Mouse (Mus musculus): ENCODE results near the gene Nod2.

DNA sequence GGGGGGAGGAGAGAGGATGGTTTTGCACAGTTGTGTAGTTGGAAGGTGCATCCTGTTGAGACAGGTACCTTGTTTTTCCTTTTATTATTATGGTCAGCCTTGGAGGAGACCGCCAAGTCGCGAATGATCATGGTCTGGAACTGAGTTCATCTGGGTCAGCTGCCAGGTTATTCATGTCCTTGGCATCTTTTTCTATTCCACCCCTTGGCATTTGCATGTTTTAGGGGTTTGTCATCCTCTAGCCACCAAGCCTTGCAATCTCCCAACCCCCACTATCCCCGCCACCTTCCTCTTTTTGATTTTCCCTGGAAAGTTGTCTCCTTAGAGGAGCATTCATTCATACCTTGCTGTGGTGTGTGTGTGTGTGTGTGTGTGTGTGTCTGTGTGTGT is 50.5 kb downstream of the Nod2 start:
- TF ChIP-seq MAX (IDR thresholded peaks at IDR 0.05) (no peak), CTCF (IDR thresholded peaks at IDR 0.05; ENCODE audit: control insufficient read depth, insufficient read depth, insufficient read length) (no peak), MYOG (IDR thresholded peaks at IDR 0.05; ENCODE audit: control insufficient read depth, extremely low read depth, insufficient read length) (no peak), USF1 (IDR thresholded peaks at IDR 0.05; ENCODE audit: low read depth) (no peak)

All from C2C12 (cell line).